ENCODE assay signal across 33 mouse cellular contexts in genomic region chr11:86101191-86101590, GRCm38 (mm10).
A peak's percentile ranks its signal among the peaks of the same experiment; 100 is the strongest.
DNase-seq lines count a peak whose midpoint lies in the region; ATAC-seq lines count a peak whose summit lies in the region.
"Had no signal": no experiment of that assay in that cellular context is flagged by ENCODE, and none has a peak within 500 bp of the region (broad histone marks: within the 10 kb centered on the region; RNA-seq: fewer than 3 reads in every experiment).

No protein-coding gene starts in this region.

- 77% methylated on average over 6 of the region's 6 CpGs for WGBS in kidney, embryonic 14.5 days

- H3K27me3 ChIP-seq in kidney, embryonic 14.5 days (ENCODE audit: control insufficient read depth, insufficient read depth, low read length) = no peaks in the 10 kb centered on the region
- H3K27me3 ChIP-seq: CH12.LX; embryonic facial prominence, embryonic 12.5 days; forebrain, embryonic 15.5 days; hindbrain, embryonic 13.5 days; limb, embryonic 15.5 days; liver, embryonic 13.5 days; midbrain, embryonic 15.5 days; neural tube, embryonic 15.5 days had no signal

- H3K9me3 ChIP-seq in kidney, embryonic 14.5 days (ENCODE audit: control insufficient read depth, low read length) = no peaks in the 10 kb centered on the region
- H3K9me3 ChIP-seq: embryonic facial prominence, embryonic 12.5 days; forebrain, embryonic 10.5 days; forebrain, embryonic 15.5 days; hindbrain, embryonic 13.5 days; limb, embryonic 15.5 days; midbrain, embryonic 15.5 days; neural tube, embryonic 15.5 days had no signal

- no peaks in the 10 kb centered on the region for H3K4me1 ChIP-seq in kidney, embryonic 14.5 days (ENCODE audit: control insufficient read depth, insufficient read depth, low read length)
- H3K4me1 ChIP-seq: forebrain, embryonic 10.5 days; forebrain, embryonic 15.5 days; hindbrain, embryonic 13.5 days; limb, embryonic 15.5 days; liver, embryonic 13.5 days; midbrain, embryonic 15.5 days; neural tube, embryonic 15.5 days had no signal

- no peak overlapping the region for H3K4me3 ChIP-seq in kidney, embryonic 14.5 days (ENCODE audit: low read length)
- H3K4me3 ChIP-seq: embryonic facial prominence, embryonic 12.5 days; forebrain, embryonic 10.5 days; forebrain, embryonic 15.5 days; hindbrain, embryonic 13.5 days; layer of hippocampus, adult 2 months; limb, embryonic 15.5 days; liver, embryonic 13.5 days; midbrain, embryonic 15.5 days; neural tube, embryonic 15.5 days had no signal

- H3K36me3 ChIP-seq in kidney, embryonic 14.5 days (ENCODE audit: control insufficient read depth, insufficient read depth, low read length) = no peaks in the 10 kb centered on the region
- H3K36me3 ChIP-seq: forebrain, embryonic 15.5 days; midbrain, embryonic 15.5 days; neural tube, embryonic 15.5 days had no signal

- no peak overlapping the region for H3K27ac ChIP-seq in kidney, embryonic 14.5 days (ENCODE audit: low read depth, low read length)
- H3K27ac ChIP-seq: embryonic facial prominence, embryonic 12.5 days; forebrain, embryonic 10.5 days; forebrain, embryonic 15.5 days; hindbrain, embryonic 13.5 days; layer of hippocampus, adult 2 months; limb, embryonic 15.5 days; liver, embryonic 13.5 days; macrophage; midbrain, embryonic 15.5 days; neural tube, embryonic 15.5 days; stomach, postnatal 0 days had no signal

- H3K4me2 ChIP-seq in kidney, embryonic 14.5 days (replicated peaks; ENCODE audit: low read depth, low read length) = no peak overlapping the region
- H3K4me2 ChIP-seq: embryonic facial prominence, embryonic 12.5 days; forebrain, embryonic 15.5 days; heart, embryonic 11.5 days; hindbrain, embryonic 13.5 days; limb, embryonic 15.5 days; liver, embryonic 13.5 days; midbrain, embryonic 15.5 days; neural tube, embryonic 15.5 days had no signal

- peak; percentile 16 for DNase-seq in adrenal gland, adult 2 months
- no peak for DNase-seq in adrenal gland, postnatal 10 days
- peak; percentile 24 to 27 for DNase-seq in kidney, adult 8-10 months
- DNase-seq in kidney, adult 9 months = peak; percentile 46
- DNase-seq in kidney, postnatal 14 days = peak; percentile 47
- no peak for DNase-seq in ovary, postnatal 36 days (ENCODE audit: low spot score)
- no peak for DNase-seq in layer of hippocampus, postnatal 10 days (ENCODE audit: low spot score in 2 of 2)
- DNase-seq: adrenal gland, adult 8-10 months; cerebellum, adult 11-12 months; cerebellum, adult 9-11 months; embryo, embryonic 11 days; gastrocnemius, postnatal 25 days; heart, postnatal 4 days; liver, embryonic 13.5 days; right cerebral cortex, adult 18-20 months; right cerebral cortex, postnatal 4 days; thymus, adult 2 months; thymus, postnatal 36 days had no signal

- ATAC-seq in kidney, embryonic 14.5 days (ENCODE audit: low FRiP score, low TSS enrichment) = no peak
- ATAC-seq: activated CD4-positive, CD25-positive, alpha-beta regulatory T cell, adult 4 months; forebrain, embryonic 15.5 days; intestine, embryonic 16.5 days; midbrain, embryonic 15.5 days had no signal

- no peak overlapping the region for H3K9ac ChIP-seq in kidney, embryonic 14.5 days (ENCODE audit: low read depth, low read length)
- H3K9ac ChIP-seq: embryonic facial prominence, embryonic 12.5 days; forebrain, embryonic 15.5 days; hindbrain, embryonic 13.5 days; limb, embryonic 15.5 days; liver, embryonic 13.5 days; midbrain, embryonic 15.5 days; neural tube, embryonic 15.5 days had no signal

Comparison
In these comparisons a context has a peak if more than half of its experiments do, and no peak if none do; other contexts are left out.
1. DNase-seq: peak in adrenal gland, adult 2 months (single experiment), kidney, adult 8-10 months (2 of 2), kidney, adult 9 months (single experiment) and kidney, postnatal 14 days (single experiment); none in adrenal gland, postnatal 10 days (single experiment), ovary, postnatal 36 days (single experiment) and layer of hippocampus, postnatal 10 days (0 of 2).